Mouse (Mus musculus) liver, adult 2 months (tissue): ENCODE measurements at regions not wholly inside any gene's neighbourhood (a gene's known extent, or its start where the extent isn't known, plus 50 kb on each side); places are given as distances from the start of the nearest gene placed in this dataset.

Experiments used
- CTCF ChIP-seq: fragments of 200-500 bp; IDR thresholded peaks from 2 replicates; pipeline ENCODE4 v1.5.1; 2011; ENCODE audit warnings: low read depth, low read length, control low read depth
- POLR2A ChIP-seq: fragments of 200-500 bp; IDR thresholded peaks from 2 replicates; pipeline ENCODE4 v1.6.1; 2011; ENCODE audit warnings: low read length, control low read depth; ENCODE audit not compliant: insufficient read depth; ENCODE audit errors: extremely low read depth

DNA sequence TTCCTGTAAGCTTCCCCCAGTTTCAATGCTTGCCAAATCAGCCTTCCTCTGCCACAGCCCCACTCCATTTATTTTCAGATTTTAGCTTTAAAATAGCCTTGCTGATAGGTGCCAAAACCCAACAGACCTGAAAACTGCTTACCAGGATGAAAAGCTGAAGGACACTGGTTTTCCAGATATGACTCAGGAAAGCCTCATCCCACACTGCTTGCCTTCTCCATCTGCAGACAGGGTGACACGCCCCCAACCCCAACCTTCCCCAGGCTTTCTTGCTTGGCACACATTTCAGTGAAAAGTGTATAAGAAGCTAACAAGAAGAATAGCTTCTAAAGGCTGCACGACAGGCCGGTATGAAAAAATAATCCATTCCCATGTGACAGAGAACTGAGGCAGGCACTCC is 425.3 kb downstream of the Fut8 start:
- no peak for TF ChIP-seq CTCF
- no peak for TF ChIP-seq POLR2A
